Mouse (Mus musculus): Measurements from ENCODE around the gene Enox1. TPM values are rescaled to one million over a fixed set of nuclear protein-coding genes. Genes with fewer than 3 reads are reported as not detected.
"Not testable (repeated sequence)": the region's sequence is repeated elsewhere in the genome, so short reads cannot be mapped to it uniquely, and the experiment has no call there.

The Enox1 gene
- polyA plus RNA-seq, 1 experiment = 34.9 TPM

DNA sequence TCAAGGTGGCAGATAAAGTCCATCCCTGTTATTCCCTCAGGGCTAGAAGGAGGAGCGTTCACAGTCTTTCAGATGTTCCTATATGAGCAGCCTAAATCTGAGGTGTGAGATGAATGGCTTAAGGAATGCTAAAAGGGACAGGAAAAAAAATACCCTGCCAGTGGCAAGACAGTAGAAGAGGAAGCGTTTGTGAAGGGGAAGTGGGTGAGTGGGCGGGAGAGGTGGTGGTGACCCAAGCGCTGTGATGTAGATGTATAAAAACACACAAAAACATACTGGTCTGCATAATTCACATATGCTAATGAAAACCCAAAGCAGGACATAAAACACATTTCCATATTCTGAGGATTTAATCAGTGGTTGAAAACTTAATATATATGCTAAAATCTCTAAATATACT lies 367.7 kb downstream of the Enox1 start:
- DNase-seq (ENCODE audit: low read depth) = no peak
- no peak for TF ChIP-seq CTCF (IDR thresholded peaks at IDR 0.05; ENCODE audit: borderline replicate concordance, extremely low read depth, insufficient read depth, insufficient read length)
- TF ChIP-seq POLR2A (IDR thresholded peaks at IDR 0.05; ENCODE audit: borderline replicate concordance, extremely low read depth, insufficient read depth, insufficient read length, poor library complexity, severe bottlenecking) = no peak

DNA sequence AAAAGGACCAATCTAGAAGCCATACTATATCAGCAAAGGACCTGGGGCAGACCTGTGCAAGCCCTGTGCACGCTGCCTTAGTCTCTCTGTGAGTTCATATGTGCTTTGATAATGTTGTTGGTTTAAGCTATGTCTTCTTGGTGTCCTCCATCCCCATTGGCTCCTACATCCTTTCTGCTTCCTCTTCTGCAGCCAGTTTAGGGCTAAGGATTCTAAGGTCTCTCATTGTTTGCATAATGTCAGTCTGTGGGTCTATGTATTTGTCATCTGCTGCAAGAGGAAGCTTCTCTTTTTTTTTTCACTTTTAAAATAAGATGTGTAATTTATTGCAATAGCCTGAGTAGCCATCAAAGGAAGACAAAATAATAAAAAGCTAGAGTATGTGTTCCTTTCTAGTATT lies 369.7 kb downstream of the Enox1 start:
- TF ChIP-seq POLR2A (IDR thresholded peaks at IDR 0.05; ENCODE audit: borderline replicate concordance, extremely low read depth, insufficient read depth, insufficient read length, poor library complexity, severe bottlenecking) (no peak), CTCF (IDR thresholded peaks at IDR 0.05; ENCODE audit: borderline replicate concordance, extremely low read depth, insufficient read depth, insufficient read length) (no peak)
- DNase-seq (ENCODE audit: low read depth) = no peak

DNA sequence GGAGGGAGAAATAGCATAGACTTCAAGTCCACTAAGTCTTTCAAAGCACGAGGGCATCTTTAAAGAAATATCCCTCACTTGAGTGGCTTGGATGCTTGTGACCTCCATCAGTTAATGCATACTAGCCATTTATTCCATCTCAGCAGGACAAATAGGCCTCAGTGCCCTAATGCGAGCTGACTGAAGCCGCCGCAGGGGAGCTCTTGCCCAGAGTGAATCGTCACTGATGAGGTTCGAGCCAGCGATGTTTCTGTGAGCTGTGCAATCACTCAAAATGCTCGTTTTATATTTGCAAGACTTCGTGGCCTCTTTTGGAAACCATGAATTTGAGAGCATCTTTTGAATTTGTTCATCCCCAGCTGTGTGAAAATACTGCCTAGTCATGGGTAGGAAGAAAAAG lies 372.6 kb downstream of the Enox1 start:
- DNase-seq (ENCODE audit: low read depth) = peak; percentile 43
- no peak for TF ChIP-seq CTCF (IDR thresholded peaks at IDR 0.05; ENCODE audit: borderline replicate concordance, extremely low read depth, insufficient read depth, insufficient read length)
- TF ChIP-seq POLR2A (IDR thresholded peaks at IDR 0.05; ENCODE audit: borderline replicate concordance, extremely low read depth, insufficient read depth, insufficient read length, poor library complexity, severe bottlenecking) = no peak

DNA sequence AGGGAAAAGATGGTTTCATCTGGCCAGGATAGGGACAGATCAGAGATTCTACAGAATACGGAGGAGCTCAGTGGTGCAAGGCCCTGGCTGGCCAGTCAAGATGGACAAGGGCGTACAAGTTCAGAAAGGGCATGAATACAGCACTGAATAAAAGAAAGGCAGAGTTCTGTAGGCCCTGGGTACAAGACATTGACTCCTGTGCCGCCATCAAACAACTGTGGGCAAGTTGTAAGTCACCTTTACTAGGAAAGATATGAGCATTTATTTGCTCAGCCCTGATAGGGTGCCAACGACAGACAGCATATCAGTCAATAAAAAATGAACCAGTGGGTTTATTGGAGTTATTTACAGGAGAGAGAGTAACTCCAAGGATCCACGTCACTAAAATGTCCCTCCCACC lies 373.1 kb downstream of the Enox1 start:
- DNase-seq (ENCODE audit: low read depth) = no peak
- no peak for TF ChIP-seq POLR2A (IDR thresholded peaks at IDR 0.05; ENCODE audit: borderline replicate concordance, extremely low read depth, insufficient read depth, insufficient read length, poor library complexity, severe bottlenecking)
- TF ChIP-seq CTCF (IDR thresholded peaks at IDR 0.05; ENCODE audit: borderline replicate concordance, extremely low read depth, insufficient read depth, insufficient read length) = no peak

GRCm38 (mm10) chr14:77533638-77534037 lies 377.1 kb downstream of the Enox1 start:
- no peak for DNase-seq (ENCODE audit: low read depth)
- no peak for TF ChIP-seq POLR2A (IDR thresholded peaks at IDR 0.05; ENCODE audit: borderline replicate concordance, extremely low read depth, insufficient read depth, insufficient read length, poor library complexity, severe bottlenecking)
- TF ChIP-seq CTCF (IDR thresholded peaks at IDR 0.05; ENCODE audit: borderline replicate concordance, extremely low read depth, insufficient read depth, insufficient read length) = peak; percentile 11; the same call in 1 of the 2 replicates

- DNase-seq (ENCODE audit: low read depth) = peak; percentile 40
- TF ChIP-seq POLR2A (IDR thresholded peaks at IDR 0.05; ENCODE audit: borderline replicate concordance, extremely low read depth, insufficient read depth, insufficient read length, poor library complexity, severe bottlenecking) (no peak), CTCF (IDR thresholded peaks at IDR 0.05; ENCODE audit: borderline replicate concordance, extremely low read depth, insufficient read depth, insufficient read length) (no peak)
Measured at GRCm38 (mm10) chr14:77534120-77534519, 377.6 kb downstream of the Enox1 start.

DNA sequence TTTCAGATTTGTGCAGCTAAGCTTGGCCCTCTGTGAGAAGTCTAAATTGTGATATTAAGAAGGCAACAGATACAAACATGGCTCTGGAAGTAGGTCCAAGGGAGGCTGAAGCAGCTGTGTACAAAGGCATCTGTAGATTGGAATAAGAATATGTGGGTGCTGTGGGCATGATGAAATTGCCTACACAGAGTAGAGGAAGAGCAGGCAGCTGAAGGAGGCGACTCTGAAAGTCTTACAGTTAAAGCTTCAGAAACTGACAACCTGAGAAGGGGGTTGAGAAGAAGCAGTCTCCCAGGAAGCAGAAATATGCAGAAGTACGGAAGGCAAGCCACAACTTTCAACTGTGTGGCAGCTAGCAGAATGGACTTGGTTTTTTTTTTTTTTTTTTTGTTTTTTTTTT lies 380.0 kb downstream of the Enox1 start:
- TF ChIP-seq POLR2A (IDR thresholded peaks at IDR 0.05; ENCODE audit: borderline replicate concordance, extremely low read depth, insufficient read depth, insufficient read length, poor library complexity, severe bottlenecking) = no peak
- DNase-seq (ENCODE audit: low read depth) = no peak

GRCm38 (mm10) chr14:77539563-77539962 lies 383.0 kb downstream of the Enox1 start:
- not testable (repeated sequence) for DNase-seq (ENCODE audit: low read depth)

DNA sequence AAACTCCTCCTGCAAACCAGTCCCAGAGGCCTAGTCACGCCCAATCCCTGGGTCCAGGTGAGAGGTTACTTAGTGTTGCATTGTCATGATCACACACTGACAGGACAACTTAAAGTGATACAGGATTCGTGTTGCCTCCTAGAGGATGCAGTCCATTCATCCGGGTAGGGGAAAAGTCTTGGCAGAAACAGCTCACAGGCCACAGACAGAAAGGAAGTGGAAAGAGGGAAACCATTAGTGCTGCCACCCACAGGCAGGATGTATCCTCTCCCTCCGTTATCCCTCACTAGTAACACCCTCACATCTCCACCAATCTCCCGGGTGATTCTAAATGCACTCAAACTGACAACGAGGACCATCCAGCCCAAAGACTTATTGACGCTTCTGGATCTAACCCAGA lies 385.4 kb downstream of the Enox1 start:
- no peak for DNase-seq (ENCODE audit: low read depth)
- no peak for TF ChIP-seq POLR2A (IDR thresholded peaks at IDR 0.05; ENCODE audit: borderline replicate concordance, extremely low read depth, insufficient read depth, insufficient read length, poor library complexity, severe bottlenecking)
- TF ChIP-seq CTCF (IDR thresholded peaks at IDR 0.05; ENCODE audit: borderline replicate concordance, extremely low read depth, insufficient read depth, insufficient read length) = peak; percentile 10; the same call in 1 of the 2 replicates

DNA sequence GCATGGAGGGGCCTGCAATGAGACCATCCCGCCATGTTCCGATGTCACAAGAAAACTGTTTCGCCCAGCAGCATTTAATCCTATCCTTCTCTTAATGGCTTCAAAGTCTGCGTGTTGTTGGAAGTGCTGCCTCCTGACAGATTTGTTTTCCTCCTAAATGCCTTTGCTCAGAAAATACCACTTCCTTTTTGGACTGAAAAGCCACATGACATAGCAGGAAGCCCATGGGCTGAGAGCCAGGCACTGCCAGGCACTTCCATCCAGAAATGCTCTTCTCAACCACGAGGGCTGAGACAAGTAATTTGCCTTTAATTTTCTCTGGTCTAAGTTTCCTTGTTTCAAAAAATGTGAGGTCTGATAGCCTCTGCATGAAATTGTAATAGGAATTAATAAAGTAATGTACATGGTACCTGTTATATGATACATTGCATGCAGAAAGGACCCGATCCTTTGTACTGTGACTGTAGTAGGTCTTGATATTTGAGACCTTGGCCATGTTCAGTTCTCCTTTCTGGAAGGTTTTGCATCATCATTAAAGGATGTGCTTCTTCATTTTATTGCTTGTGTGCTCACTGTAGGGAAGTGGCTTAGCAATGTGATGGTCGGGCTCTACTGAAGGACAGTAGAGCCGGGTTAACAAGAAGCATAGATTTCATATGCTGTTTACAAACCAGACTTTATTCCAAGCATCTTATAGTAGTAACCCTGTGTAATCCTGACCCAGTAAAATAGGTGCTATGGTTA lies 390.1 kb downstream of the Enox1 start:
- peak; percentile 54 for DNase-seq (ENCODE audit: low read depth)

DNA sequence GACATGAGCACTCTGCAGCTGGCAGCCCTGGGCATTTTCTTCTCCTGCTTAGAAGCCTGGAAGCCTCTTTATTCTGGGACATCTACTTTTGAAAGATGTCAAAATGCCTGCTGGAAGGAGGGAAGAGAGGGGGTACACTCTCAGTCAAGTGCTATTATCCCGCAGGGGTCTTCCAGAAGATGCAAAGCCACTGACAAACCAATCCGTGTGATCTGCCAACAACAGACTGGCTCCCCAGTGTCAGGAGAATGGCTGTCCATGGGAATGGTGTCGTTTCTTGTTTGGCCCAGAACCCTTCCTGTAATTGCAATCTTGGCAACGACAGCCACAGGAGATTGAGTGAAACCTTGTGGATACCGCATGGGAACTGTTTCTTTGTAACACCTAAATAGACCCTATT lies 390.8 kb downstream of the Enox1 start:
- TF ChIP-seq CTCF (IDR thresholded peaks at IDR 0.05; ENCODE audit: borderline replicate concordance, extremely low read depth, insufficient read depth, insufficient read length) (no peak), POLR2A (IDR thresholded peaks at IDR 0.05; ENCODE audit: borderline replicate concordance, extremely low read depth, insufficient read depth, insufficient read length, poor library complexity, severe bottlenecking) (no peak)
- DNase-seq (ENCODE audit: low read depth) = no peak

More for the DNA sequence above, 390.1 kb downstream of the Enox1 start:
- TF ChIP-seq POLR2A (IDR thresholded peaks at IDR 0.05; ENCODE audit: borderline replicate concordance, extremely low read depth, insufficient read depth, insufficient read length, poor library complexity, severe bottlenecking) = no peak
- no peak for TF ChIP-seq CTCF (IDR thresholded peaks at IDR 0.05; ENCODE audit: borderline replicate concordance, extremely low read depth, insufficient read depth, insufficient read length)

DNA sequence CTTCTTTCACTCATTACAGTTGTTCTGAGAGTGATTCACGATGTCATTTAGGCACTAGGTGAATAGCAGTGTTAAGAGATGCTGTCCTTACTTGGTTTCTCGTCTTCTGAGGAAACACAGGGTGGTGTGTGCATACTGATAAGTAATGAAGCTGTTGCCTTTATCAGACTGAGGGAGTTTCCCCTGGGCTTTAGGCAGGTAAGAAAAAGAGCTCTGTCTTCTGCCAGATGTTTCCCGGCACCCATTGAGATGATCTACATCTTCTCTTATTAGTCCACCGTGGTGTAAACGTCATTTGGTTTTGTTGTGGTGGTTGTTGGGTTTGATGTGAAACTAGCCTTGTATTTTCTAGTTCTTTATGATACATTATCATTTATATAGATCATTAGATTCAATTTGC lies 392.4 kb downstream of the Enox1 start:
- no peak for DNase-seq (ENCODE audit: low read depth)
- TF ChIP-seq POLR2A (IDR thresholded peaks at IDR 0.05; ENCODE audit: borderline replicate concordance, extremely low read depth, insufficient read depth, insufficient read length, poor library complexity, severe bottlenecking) (no peak), CTCF (IDR thresholded peaks at IDR 0.05; ENCODE audit: borderline replicate concordance, extremely low read depth, insufficient read depth, insufficient read length) (no peak)

All from brain, embryonic 14.5 days (tissue).